Mouse (Mus musculus) bone marrow macrophage, adult 2 months (primary cell): ENCODE data around the gene Nsd1.

ENCODE experiments used
- CTCF ChIP-seq: IDR thresholded peaks from 2 replicates; pipeline ENCODE4 v1.5.1; 2012; ENCODE audit warnings: low read depth, mild to moderate bottlenecking, low read length, moderate library complexity
- POLR2A ChIP-seq: IDR thresholded peaks from 2 replicates; pipeline ENCODE4 v1.6.1; 2012; ENCODE audit warnings: mild to moderate bottlenecking, low read depth, low read length, borderline replicate concordance

GRCm38 (mm10) chr13:55166806-55167725 is 42.5 kb upstream of the Nsd1 start:
- TF ChIP-seq CTCF (no peak), POLR2A (no peak)
